Mouse (Mus musculus): ENCODE data around the gene Fam102b.

The Fam102b gene

DNA sequence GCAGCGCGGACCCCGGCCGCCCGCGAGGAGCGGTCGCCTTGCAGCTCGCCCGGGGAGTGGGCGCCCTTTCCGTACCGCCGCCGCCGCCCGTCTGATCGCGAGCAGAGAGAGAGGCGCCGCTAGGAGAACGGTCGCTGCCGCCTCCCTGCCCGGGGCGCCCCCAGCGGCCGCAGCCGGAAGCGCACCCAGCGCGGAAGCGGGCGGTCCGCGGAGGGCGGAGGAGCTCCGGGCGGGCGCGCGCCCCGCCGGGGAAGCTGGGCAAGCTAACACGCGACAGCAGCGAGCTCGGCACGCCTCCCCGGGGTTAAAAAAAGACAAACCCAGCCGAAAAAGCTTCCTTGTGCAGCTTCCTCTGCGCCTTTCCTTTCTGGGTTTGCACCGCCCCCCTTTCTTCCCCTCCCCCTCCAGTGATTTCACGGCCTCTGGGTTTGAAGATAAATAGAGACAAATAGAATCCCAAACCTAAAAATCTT is at the start of gene Fam102b:
Fam102b (minus strand) TSS at position 93 of the 473 bp plus-strand sequence.
- peak; percentile 96 for DNase-seq (ENCODE audit: low read depth)

DNA sequence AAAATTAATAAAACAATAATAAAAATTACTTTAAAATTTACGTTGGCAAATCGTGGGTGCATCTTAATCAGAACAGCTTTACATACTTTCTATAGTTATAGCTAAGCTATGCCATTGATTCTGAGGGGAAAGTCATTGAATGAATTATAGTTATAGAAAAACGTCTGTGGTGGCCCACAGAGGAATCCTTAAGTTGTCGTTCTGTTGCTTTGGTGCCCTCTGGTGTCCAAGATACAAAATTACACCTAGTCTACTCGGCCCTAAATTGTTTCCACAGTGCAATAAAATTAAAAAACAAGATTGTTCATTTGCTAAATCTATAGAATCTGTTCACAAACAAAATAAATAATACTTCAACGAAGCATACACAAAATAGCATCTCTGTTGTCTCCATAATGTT is 35.6 kb upstream of the Fam102b start:
- peak; percentile 83 for DNase-seq (ENCODE audit: low read depth)

DNA sequence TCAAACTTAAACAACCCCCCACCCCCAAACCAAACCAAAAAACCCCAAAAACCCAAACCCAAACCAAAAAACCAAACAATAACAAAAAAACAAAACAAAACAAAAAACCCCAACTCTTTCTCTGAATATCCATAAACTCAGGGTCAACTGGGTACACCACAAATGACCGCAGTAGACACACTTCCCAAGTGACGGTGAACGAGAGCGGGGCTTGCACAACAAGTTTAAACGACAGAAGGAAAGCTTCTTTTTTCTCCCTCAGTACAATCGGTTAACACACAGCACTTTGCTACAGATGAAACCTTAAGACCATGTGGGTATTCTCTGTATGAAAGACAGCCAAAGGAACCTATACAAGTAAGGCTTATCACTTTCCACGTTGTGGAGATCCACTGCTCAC is 35.0 kb upstream of the Fam102b start:
- no peak for DNase-seq (ENCODE audit: low read depth)

DNA sequence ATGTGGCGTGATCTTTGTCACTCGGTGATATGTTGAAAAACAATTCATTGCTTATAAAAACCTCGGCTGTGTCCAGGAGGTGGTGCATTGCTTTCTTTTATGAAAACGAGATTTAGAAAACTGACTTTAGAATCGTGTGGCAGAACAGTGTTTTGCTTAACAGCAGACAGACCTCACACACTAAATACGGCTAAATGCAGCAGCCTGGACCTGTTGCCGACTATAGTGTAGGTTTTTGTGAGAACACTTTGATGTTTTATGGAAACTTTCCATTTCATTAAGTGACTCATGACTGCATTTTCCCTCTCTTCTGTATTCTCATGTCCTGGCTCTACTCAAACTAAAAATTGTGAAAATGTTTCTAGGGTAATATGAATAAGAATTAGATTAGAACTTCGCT is 32.5 kb upstream of the Fam102b start:
- peak; percentile 35 for DNase-seq (ENCODE audit: low read depth)

DNA sequence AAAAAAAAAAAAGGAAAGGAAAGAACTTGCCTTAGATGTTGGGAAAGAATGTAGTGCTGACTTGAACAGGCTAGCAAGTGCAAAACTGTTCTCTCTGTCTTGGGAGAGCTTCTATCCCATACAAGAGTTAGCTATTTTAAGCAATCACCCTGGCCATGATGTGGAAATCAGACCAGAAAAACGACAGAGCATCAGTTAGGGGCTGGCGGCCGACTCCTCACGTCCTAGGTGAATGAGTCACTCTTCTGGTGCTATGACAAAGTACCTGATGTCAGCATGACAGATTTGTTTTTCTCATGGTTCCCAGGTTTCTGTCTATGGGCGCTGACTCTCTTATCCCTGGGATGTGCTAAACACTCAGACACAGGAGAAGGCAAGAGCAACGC is 24.5 kb upstream of the Fam102b start:
- DNase-seq (ENCODE audit: low read depth), result peak; percentile 59

DNA sequence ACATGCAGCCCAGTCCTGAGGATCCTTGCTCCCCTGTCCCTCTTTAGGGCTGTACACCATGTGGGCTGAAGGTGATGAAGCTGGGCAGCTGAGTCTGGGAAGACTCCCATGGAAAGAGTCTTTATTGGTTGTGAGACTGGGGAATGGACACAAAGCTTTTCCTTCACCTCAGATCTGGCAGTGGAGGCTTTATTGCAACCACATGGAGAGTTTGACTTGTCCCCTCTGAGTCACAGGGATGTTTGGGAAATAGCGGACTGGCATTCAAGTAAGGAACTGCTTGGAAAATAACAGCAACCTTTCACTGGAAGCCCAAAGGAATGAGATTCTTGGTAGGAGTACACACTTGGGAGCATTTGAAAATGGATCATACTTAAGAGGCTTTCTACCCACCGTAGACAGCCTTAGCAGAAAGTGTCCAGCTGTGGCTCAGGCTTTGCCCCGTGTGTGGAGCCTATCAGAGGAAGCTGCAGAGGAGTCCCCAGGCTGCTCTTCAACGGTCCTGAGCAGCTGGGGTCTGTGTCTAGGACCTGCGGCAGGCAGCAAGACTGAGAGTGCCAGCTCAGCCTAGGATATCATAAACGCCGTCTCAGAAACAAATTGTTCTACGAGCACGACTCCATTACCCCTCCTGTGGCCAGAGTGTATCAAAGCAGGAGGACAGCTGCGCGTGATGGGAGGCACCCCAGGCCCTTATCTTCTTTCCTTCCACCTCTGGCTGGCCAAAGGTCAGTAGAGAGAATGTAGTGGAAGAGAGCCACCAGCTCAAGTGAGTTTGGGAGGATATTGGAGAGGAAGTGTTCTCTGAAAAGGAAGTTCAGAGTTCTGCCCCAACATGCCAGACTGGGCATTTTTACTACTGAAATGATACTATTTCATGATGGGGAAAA is 23.9 kb upstream of the Fam102b start:
- DNase-seq (ENCODE audit: low read depth), result peak; percentile 82

DNA sequence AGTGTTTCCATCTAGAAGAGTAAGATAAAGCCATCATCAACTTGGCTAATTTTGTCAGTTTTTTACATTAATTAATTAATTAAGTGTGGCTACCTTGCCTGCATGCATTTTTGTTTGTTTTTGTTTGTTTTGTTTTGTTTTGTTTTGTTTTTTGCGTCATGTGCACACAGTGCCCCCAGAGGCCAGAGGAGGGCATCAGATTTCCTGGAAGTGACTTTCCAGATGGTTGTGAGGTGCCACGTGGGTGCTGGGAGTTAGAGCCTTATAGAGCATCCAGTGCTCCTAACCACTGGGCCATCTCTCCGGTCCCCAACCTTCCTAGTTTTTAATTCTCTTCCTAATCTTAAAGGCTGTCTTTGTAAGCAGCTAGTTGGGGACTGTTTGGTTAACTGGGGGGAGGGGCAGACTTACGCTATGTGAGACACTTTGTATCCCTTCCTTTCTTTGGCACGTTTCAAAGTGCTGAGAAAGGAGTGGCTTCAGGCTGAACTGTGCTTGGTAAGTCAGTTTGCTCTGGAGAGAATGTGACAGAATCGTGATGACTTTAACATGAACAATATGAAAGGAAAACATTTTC is 20.4 kb upstream of the Fam102b start:
- no peak for DNase-seq (ENCODE audit: low read depth)

DNA sequence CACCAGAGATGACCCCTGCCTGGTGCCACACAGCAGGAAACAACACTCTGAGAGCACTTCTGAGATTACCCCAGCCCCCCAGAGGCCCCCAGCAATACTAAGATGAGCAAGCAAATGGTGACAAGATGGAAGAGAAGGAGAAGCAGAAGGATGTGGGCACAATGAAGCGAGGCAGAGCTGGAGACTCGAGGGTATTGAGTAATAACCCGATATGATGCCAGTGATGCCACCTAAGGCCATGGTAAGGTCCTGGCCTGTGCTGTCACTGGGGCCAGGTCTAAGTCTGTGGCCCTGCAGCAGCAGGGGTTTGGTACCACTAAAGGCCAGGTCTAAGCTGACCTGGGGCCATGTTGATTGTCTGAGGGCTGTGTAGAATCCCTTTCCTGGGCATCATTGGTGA is 19.0 kb upstream of the Fam102b start:
- no peak for DNase-seq (ENCODE audit: low read depth)

DNA sequence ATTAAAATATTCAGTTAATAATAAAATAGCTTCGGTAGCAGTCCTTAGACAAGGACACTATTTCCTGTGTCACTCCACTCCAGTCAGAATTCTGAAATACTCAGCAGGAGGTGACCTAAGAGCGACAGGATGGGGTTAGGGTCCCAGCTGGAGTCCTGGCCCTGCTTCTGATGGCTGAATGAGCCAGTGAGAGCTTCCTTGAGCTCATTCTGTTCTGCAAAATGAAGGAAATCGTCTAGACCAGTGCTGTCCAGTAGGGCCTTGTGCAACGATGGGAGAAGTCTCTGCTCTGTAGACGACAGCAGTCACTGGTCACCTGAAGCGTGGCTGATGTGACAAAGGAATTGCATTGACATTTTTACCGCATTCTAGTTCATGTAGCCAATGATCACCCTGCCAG is 16.0 kb upstream of the Fam102b start:
- DNase-seq (ENCODE audit: low read depth), result no peak

DNA sequence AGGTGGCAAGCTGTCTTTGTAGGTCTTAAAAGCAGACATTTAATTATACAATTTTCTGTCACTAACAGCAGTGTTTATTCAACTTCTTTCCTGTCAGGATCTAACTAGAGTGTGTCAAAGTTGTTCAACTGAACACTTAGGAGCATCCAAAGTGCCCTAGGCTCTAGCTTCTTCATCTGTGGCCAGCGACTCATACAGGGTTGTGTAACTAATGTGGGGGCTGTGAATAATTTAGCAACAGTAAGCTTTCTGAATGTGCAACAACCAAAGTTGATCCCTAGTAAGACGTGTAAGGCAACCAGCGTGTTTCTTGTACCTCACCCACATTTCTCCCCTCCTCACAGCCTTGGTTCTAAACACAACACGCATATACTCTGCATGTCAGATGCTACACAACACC is 13.5 kb upstream of the Fam102b start:
- DNase-seq (ENCODE audit: low read depth), result peak; percentile 79

DNA sequence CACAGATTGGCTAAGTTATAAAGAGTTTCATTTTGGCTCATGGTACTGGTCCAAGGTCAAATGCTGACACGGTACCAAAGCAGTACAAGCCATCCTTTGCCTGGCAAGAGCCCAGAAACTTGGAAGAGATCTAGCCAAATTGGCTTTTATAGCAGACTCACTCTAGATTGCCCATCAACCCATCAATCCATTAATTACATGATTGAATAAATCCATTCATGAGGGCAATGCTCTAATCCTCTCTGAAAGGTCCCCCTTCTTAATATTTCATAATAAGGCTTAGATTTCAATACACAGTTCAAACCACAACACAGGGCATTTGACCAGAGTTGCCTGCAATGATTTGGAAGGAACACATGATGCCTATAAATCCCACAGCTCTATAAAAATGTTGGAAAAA is 7.0 kb upstream of the Fam102b start:
- peak; percentile 58 for DNase-seq (ENCODE audit: low read depth)

DNA sequence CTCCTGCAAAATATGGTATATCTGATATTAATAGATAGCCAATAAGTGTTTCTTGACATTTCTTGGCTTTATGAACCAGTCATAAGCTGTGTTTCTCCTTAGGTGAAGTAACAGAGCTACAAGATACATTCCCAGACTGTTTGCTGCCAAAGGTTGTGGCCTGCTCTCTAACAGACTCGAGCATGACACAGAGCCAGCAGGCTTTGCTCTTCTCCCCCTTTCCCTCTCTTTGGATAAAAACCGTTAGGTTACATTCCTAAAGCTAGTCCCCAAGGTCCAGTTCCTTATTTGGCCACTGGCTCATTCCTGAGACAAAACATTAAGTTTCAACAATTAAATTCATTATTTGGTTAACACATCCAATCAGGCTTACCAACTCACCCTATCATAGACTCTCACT is 4.9 kb upstream of the Fam102b start:
- peak; percentile 41 for DNase-seq (ENCODE audit: low read depth)

DNA sequence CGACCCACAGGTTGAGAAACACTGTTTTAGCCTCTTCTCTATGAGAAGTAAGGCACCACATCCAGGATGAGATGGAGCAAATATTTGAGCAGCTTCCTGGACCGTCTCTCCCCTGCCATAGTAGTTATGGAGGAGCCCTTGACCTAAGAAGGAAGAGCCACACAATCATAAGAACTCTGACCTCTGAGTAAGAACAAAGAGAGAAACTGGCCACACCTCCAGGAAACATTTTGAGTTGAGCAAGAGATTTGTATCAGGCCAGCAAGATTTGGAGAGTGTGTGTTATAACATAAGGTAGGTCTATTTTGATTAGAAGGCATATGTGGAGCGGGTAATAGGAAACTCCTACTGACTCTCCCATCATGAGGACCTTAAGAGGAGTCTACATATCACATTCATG is 4.2 kb upstream of the Fam102b start:
- DNase-seq (ENCODE audit: low read depth), result no peak

DNA sequence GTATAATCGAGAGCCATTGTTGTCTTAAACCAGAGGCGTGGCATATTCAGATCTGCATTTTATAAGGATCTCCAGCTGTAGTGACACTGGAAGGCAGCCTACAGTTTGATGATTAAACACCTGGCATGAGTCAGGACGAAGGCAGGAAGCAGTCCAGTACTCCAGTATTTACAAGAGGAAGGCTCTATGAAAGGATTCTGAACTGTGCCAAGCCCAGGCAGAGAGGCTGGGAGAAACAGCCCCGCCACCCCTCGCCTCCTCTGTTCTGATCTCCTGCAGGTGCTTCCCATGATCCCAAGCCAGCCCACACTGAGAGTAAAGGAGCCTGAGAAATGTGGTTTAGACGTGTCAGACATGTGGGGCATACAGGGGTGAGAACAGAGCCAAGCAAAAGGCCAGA is 3.4 kb upstream of the Fam102b start:
- peak; percentile 39 for DNase-seq (ENCODE audit: low read depth)

DNA sequence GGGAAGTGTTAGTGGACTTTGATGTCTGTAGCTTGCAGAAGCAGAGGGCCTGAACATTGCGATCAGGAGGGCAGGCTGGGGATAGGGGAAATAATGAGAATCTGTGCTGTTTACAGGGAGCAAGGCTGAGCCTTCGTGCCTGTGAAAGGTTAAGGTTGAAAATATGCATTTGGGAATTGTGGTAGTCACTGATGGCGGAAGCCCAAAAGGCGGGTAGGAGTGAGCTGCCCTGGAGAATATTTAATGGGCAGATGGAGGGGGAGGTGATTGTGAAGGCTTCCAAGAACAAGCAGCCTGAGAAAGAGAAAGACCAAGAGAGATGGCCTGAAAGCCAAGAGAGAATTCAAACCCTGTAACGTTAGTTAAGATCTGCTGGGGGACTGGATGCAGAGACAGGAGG is 2.3 kb upstream of the Fam102b start:
- DNase-seq (ENCODE audit: low read depth), result peak; percentile 79

DNA sequence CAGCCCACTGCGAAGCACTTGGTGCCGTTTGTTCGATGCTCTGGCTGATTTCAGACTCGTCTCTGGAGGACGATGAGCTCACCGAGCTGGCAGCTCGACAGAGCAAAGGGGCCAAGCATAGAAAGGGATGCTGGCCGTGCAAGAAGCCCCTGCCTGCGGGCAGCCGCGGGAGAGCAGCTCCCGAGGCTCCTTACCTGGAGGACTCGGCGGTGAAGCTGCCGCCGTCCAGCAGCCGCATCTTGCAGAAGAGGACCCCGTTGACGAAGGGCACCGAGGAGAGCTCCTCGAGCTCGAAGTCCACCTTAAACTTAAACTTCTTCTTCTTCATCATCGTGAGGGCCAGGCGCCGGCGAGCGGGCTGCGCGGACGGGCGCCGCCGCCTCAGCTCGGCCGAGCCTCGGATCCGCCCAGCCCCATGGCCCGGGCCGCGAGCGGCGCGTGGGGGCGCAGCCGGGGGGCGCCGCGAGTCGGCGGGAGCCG is 376 bp downstream of the Fam102b start:
- DNase-seq (ENCODE audit: low read depth), result peak; percentile 75

DNA sequence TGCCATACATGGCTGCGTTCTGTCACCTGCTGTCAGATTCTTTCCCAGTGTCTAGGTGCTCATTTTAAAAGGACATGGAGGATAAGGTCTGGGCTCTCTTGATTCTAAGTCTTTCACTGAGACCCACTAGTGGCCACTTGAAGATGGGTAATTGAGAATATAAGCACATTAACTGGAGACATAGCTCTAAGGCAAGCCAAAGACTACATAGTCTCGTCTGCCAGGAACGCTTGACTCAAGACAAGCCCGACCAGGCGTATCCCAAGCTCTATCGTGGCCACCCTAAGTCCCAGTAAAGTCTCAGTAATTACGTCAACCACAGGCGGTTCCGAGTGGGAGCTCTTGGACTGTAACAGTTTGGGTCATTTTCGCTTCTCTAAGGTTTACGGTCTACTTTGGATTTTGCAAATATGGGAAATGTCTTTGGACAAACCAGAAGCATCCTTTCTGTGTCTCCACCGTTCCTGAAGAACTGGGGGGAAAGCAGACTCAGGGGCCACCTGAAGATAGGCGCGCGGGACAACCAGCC is 881 bp downstream of the Fam102b start:
- DNase-seq (ENCODE audit: low read depth), result peak; percentile 65

DNA sequence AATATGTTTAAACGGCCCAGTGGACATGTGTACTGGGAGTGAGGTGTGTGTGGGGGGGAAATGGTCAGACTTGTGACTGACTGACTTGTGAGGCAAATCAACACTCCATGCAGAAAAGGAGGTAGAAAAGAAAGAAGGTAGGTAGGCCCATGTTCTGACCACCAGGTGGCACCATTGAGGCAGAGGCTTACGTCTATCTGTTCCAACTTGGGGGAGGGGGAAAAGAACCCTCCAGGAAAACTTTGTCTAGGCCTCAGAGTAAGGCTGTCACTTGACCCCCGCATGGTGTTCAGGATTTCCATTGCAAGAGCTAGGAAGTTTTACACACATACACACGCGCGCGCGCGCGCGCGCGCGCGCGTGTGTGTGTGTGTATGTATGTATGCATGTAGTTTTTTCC is 1.8 kb downstream of the Fam102b start:
- peak; percentile 94 for DNase-seq (ENCODE audit: low read depth)

DNA sequence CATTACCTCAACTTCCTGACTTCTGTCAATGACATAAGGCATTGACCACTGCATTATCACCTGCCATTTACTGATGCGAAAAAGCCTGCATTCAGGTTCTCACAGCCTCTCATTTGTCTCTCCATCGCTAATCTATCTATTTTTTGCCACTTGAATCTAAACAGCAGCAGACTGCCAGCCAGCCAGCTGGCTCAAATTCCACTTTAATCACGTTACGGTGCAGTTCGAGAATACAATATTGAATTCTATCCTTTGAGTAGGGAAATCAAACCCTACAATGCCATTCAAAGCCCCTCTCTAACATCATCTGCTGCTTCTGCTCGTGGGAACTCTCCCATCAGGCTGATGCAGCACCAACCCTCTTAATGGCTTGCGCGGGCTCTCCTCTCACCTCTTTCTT is 4.3 kb downstream of the Fam102b start:
- DNase-seq (ENCODE audit: low read depth), result no peak

DNA sequence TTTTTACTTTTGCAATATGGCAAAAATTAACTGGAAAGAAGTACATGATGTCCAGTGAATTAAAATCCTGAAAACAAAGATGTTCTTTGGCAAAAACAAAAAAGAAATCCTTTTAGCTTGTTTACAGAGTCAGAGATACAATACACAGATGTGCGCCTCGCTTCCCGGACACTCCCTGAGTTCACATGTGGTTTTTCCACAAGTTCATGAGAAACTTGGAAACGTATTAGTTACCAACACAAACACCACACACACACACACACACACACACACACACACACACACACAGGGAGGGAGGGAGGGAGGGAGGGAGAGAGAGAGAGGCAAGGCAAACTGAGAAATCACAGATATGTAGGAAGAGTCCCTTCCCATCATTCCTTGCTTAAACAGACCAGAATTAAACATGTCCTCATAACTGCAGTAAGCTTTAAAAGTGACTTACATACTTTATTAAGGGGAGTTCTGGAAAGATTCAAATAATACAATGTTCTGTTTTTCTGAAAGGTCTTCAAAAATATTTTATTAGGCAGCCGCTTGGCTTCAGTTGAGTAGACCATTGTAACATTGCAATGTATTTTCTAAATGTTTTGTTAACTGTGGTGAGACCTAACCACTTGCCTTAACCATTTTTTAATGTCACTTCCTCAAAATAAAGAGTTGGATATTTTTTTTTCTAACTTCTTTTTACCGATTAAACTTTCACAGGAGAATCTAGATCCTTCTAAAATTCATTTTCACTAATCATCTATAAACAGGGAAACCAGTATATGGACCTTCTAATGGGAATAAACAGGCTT is 5.5 kb downstream of the Fam102b start:
- no peak for DNase-seq (ENCODE audit: low read depth)

DNA sequence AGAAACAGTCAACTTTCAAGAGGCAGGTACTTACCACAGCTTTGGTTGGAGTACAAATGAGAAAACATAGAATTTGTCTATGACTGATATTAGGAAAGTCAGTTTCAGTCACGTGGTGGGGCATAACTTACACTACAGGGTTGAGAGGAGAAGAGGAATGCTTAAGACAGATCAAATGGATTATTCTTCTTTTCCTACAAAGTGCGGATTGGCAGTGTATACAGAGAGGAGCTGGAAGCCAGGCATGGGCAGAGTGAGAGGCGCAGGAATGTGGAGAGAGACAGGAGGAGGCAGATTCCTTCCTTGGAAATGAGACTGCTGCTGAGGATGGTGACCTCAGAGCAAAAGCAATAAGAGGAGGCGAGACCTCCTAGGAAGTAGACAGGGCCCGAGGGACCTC is 9.1 kb downstream of the Fam102b start:
- DNase-seq (ENCODE audit: low read depth), result no peak

DNA sequence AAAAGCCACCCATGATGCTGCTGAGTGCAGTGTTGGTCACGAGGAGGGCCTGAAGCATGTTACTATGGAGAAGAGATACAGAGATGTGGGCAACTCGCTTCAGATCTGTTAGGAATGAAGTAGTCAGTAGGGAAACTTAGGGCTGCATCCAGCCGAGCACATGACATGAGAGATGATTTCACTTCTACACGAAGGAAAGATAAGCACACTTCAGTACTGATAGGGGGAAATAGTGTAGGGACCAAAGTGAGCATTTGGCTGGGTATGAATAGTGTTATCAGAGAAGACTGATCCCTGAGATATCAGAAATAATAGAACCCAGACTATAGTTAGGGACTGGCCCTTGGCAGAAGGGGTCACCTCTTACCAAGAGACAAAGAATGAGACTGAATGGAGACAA is 14.8 kb downstream of the Fam102b start:
- no peak for DNase-seq (ENCODE audit: low read depth)

Measured in NIH3T3 (cell line).